Mouse (Mus musculus) C2C12 (cell line): ENCODE results near the gene Lyz1. TPM values are rescaled to one million over a fixed set of nuclear protein-coding genes. Genes with fewer than 3 reads are reported as not detected.

Experiments
- H3K27me3 ChIP-seq: one replicate; pipeline ENCODE4 v1.6.1; 2011; ENCODE audit not compliant: control insufficient read depth, insufficient read depth, insufficient read length
- H3K36me3 ChIP-seq: one replicate; pipeline ENCODE4 v1.6.1; 2011; ENCODE audit not compliant: control insufficient read depth, insufficient read depth
- H3K4me3 ChIP-seq: one replicate; pipeline ENCODE4 v1.5.1; 2011; ENCODE audit warnings: mild to moderate bottlenecking, control low read depth; ENCODE audit not compliant: poor library complexity, insufficient read depth, severe bottlenecking
- H3K79me2 ChIP-seq: one replicate; pipeline ENCODE4 v1.6.1; 2011; ENCODE audit not compliant: control insufficient read depth, insufficient read depth
- H3K79me3 ChIP-seq: one replicate; pipeline ENCODE4 v1.6.1; 2011; ENCODE audit warnings: low read depth, control low read depth
- H3ac ChIP-seq: one replicate; pipeline ENCODE3; 2011; ENCODE audit warnings: low read depth; ENCODE audit not compliant: control insufficient read depth, insufficient read length
- CEBPB ChIP-seq: IDR thresholded peaks from one replicate; pipeline ENCODE4 v1.6.1; 2011; ENCODE audit warnings: low read depth, mild to moderate bottlenecking, control low read depth, moderate library complexity
- CTCF ChIP-seq: IDR thresholded peaks from one replicate; pipeline ENCODE4 v1.5.1; 2011; ENCODE audit not compliant: control insufficient read depth, insufficient read depth, insufficient read length
- FOSL1 ChIP-seq: IDR thresholded peaks from one replicate; pipeline ENCODE4 v1.8.0; 2011; ENCODE audit warnings: mild to moderate bottlenecking, low read length; ENCODE audit not compliant: poor library complexity, insufficient read depth, severe bottlenecking
- MAX ChIP-seq: IDR thresholded peaks from one replicate; pipeline ENCODE4 v1.6.1; 2011; ENCODE audit warnings: mild to moderate bottlenecking, control low read depth
- MYOD1 ChIP-seq: IDR thresholded peaks from one replicate; pipeline ENCODE4 v1.6.1; 2011; ENCODE audit warnings: low read depth; ENCODE audit not compliant: control insufficient read depth, insufficient read length
- MYOG ChIP-seq: IDR thresholded peaks from one replicate; pipeline ENCODE4 v1.6.1; 2011; ENCODE audit not compliant: control insufficient read depth, insufficient read length; ENCODE audit errors: extremely low read depth
- USF1 ChIP-seq: IDR thresholded peaks from one replicate; pipeline ENCODE4 v1.6.1; 2011; ENCODE audit warnings: low read depth, mild to moderate bottlenecking, control low read depth, moderate library complexity
- polyA plus RNA-seq: library from polyadenylated mRNA; unstranded; fragments of >200 nt; fragmentation: generic; extraction: Trizol; gene quantifications from one replicate; pipeline ENCODE4 v1.2.1, GENCODE M21; 2012; ENCODE audit warnings: missing spikeins

Lyz1 gene
- polyA plus RNA-seq, 1 experiment = not detected

DNA sequence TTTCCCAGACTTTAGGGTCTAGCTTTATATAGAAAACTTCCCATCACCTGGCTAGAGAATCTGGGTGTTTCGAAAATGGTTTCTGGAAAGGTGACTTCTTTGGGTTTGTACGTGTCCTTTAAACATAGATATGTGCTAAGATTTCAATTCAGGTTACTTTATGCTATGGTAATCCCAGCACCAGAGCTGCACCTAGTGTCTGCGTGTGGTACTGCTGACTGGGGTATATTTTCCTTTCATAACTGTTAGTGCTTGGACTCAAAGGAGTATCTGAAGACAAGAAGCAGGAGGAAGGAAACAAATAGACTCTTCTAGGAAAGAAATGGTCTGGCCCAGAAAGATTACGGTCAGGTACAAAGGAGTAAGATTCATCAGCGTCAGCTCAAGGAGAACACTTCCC lies 37.9 kb upstream of the Lyz1 start:
- TF ChIP-seq MYOD1 (no peak), FOSL1 (no peak), MYOG (no peak), CTCF (no peak), USF1 (no peak), MAX (no peak), CEBPB (no peak)
- Histone ChIP-seq H3K27me3 (no peaks in the 10 kb centered on the region), H3K4me3 (no peak overlapping the region)

DNA sequence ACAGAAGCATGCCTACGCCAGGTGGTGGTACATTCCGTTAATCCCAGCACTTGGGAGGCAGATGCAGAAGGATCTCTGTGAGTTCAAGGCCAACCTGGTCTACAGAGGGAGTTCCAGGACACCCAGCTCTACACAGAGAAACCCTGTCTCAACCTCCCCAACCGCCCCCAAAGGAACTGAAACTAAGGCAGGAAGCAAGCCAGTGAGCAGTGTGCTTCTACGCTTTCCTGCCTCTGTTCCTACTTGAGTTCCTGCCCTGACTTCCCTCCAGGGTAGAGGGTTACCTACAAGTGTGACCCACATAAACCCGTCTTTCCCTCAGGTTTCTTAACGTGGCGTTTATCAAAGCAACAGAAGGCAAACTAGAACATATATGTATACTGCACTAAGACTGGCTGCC lies 31.1 kb upstream of the Lyz1 start:
- Histone ChIP-seq H3K36me3 (no peaks in the 10 kb centered on the region), H3K79me2 (no peaks in the 10 kb centered on the region), H3K79me3 (no peaks in the 10 kb centered on the region), H3K4me3 (no peak overlapping the region), H3ac (no peak overlapping the region), H3K27me3 (no peaks in the 10 kb centered on the region)
- TF ChIP-seq CEBPB = no peak
- no peak for TF ChIP-seq FOSL1
- TF ChIP-seq USF1 = no peak
- TF ChIP-seq CTCF = no peak
- no peak for TF ChIP-seq MYOG
- no peak for TF ChIP-seq MYOD1
- TF ChIP-seq MAX = no peak

More for the DNA sequence above, 37.9 kb upstream of the Lyz1 start:
- Histone ChIP-seq H3K79me2 (no peaks in the 10 kb centered on the region), H3ac (no peak overlapping the region), H3K36me3 (no peaks in the 10 kb centered on the region), H3K79me3 (no peaks in the 10 kb centered on the region)

DNA sequence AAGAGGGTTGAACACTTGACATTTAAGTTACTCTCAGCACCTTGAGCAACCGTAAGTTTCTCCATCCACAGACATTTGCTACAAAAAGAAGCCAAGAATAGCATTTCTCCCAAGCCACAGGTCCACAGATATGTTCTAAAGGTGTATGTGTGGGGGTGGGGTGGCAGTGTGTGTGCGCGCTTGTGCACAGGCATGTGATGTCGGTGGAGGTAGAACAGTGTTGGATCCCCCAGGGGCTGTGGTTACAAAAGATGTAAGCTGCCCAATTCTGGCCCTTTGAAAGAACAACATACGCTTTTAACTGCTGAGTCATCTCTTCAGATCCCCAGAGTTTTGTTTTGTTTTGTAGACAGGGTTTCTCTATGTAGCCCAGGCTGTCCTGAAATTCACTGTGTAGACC lies 30.0 kb upstream of the Lyz1 start:
- Histone ChIP-seq H3K4me3 (no peak overlapping the region), H3K79me2 (no peaks in the 10 kb centered on the region), H3ac (no peak overlapping the region), H3K36me3 (no peaks in the 10 kb centered on the region), H3K79me3 (no peaks in the 10 kb centered on the region), H3K27me3 (no peaks in the 10 kb centered on the region)
- TF ChIP-seq CEBPB = no peak
- TF ChIP-seq MYOG = no peak
- no peak for TF ChIP-seq MYOD1
- TF ChIP-seq MAX = no peak
- no peak for TF ChIP-seq CTCF
- no peak for TF ChIP-seq USF1
- no peak for TF ChIP-seq FOSL1

DNA sequence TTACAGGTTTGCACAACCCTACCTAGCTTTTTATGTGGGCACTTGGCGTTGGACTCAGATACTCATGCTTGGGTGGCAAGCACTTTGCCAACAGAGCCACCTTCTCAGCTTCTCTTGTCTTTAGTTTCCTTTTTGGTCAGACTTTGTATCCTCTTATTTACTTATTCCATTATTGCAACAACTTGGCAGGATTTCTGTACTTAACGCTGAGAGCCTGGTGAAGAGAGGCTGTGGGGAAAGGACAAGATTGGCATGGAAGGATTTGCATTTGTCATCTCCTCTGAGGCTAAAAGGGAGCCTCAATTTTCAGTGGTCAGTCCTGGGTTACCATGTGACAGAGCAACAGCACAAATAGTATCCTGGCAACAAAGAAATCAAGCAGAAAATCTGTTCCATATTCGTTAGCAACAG lies 27.9 kb upstream of the Lyz1 start:
- H3K79me3 ChIP-seq = no peaks in the 10 kb centered on the region
- H3ac ChIP-seq = no peak overlapping the region
- no peaks in the 10 kb centered on the region for H3K36me3 ChIP-seq
- no peaks in the 10 kb centered on the region for H3K79me2 ChIP-seq
- H3K4me3 ChIP-seq = no peak overlapping the region
- peaks cover 5% of the 10 kb centered on the region for H3K27me3 ChIP-seq
- TF ChIP-seq MYOD1 = no peak
- no peak for TF ChIP-seq USF1
- no peak for TF ChIP-seq FOSL1
- TF ChIP-seq CEBPB = no peak
- TF ChIP-seq CTCF = no peak
- TF ChIP-seq MYOG = no peak
- TF ChIP-seq MAX = no peak

DNA sequence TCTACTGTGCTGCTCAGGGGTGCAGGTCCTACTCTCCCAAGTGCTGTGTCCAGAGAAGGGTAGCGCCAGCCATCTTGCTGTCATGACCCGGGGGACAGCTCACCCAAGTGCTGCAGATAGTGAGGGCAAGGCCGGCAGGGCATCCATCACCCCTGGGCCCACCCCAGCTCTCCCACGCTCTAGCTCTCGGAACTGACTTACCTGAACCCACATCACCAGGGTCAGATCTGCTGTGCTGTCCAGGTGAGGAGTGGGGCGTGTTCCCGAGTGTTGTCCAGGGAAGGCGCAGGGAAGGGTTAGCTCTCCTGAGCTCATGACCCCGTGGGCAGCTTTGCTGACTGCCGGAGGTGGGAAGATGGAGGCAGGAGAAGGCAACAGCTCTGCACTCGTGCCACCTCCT lies 23.7 kb upstream of the Lyz1 start:
- H3ac ChIP-seq = no peak overlapping the region

DNA sequence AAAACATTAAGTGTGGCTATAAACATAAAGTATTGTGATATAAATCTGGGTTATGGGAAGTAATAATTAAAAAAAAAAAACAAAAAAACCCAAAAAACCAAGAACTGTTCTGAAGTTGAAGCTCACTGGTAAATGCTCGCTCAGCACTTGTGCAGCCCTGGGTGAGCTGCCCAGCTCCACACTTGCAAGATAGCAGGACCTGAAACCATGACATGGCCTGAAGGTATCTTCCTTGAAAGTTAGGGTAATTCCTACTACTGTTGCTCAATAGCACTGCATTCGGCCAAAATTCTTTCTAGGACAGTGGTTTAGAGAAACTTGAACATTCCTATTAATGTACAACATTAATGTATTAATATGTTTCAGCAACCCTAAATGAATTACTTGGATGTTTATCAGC lies 20.5 kb upstream of the Lyz1 start:
- Histone ChIP-seq H3K36me3 (no peaks in the 10 kb centered on the region), H3K27me3 (peaks cover 5% of the 10 kb centered on the region), H3K79me2 (no peaks in the 10 kb centered on the region), H3K4me3 (no peak overlapping the region), H3K79me3 (no peaks in the 10 kb centered on the region), H3ac (no peak overlapping the region)
- TF ChIP-seq CTCF (no peak), MYOG (no peak), MYOD1 (no peak), CEBPB (no peak), FOSL1 (no peak), MAX (no peak), USF1 (no peak)

More for the DNA sequence above, 23.7 kb upstream of the Lyz1 start:
- TF ChIP-seq MAX (no peak), CEBPB (no peak), MYOG (no peak), MYOD1 (no peak), FOSL1 (no peak)
- Histone ChIP-seq H3K27me3 (peaks cover 5% of the 10 kb centered on the region), H3K4me3 (no peak overlapping the region), H3K79me3 (no peaks in the 10 kb centered on the region), H3K36me3 (no peaks in the 10 kb centered on the region), H3K79me2 (no peaks in the 10 kb centered on the region)
